Mouse (Mus musculus) limb, embryonic 13.5 days (tissue): ENCODE data around the gene Sympk. TPM values are rescaled to one million over a fixed set of nuclear protein-coding genes. Genes with fewer than 3 reads are reported as not detected.

Experiments
- ATAC-seq: fragments of 200-750 bp; cut with Nextera tagmentation; 2 replicates; pipeline ENCODE4 v1.8.0; 2017; ENCODE audit warnings: low read depth, moderate number of reproducible peaks, moderate TSS enrichment; ENCODE audit not compliant: low FRiP score
- H3K27ac ChIP-seq: fragments of 300-500 bp; sonication (generic); 2 replicates; pipeline ENCODE4 v1.5.1; 2015; ENCODE audit warnings: inconsistent platforms, mild to moderate bottlenecking, moderate library complexity
- H3K27me3 ChIP-seq: fragments of 300-500 bp; sonication (generic); 2 replicates; pipeline ENCODE4 v1.6.1; 2015; ENCODE audit warnings: mild to moderate bottlenecking, inconsistent platforms
- H3K36me3 ChIP-seq: fragments of 300-500 bp; sonication (generic); 2 replicates; pipeline ENCODE4 v1.6.1; 2015; ENCODE audit warnings: inconsistent platforms, mild to moderate bottlenecking, moderate library complexity
- H3K4me1 ChIP-seq: fragments of 300-500 bp; sonication (generic); 2 replicates; pipeline ENCODE4 v1.6.1; 2015; ENCODE audit warnings: inconsistent platforms
- H3K4me2 ChIP-seq: fragments of 300-500 bp; sonication (generic); replicated peaks from 2 replicates; pipeline ENCODE4 v1.6.1; 2015; ENCODE audit warnings: inconsistent platforms, mild to moderate bottlenecking, moderate library complexity
- H3K4me3 ChIP-seq: fragments of 300-500 bp; sonication (generic); 2 replicates; pipeline ENCODE4 v1.5.1; 2015; ENCODE audit warnings: moderate library complexity, mild to moderate bottlenecking, inconsistent platforms
- H3K9ac ChIP-seq: fragments of 300-500 bp; sonication (generic); 2 replicates; pipeline ENCODE4 v1.6.1; 2015; ENCODE audit warnings: mild to moderate bottlenecking, inconsistent platforms
- H3K9me3 ChIP-seq: fragments of 300-500 bp; sonication (generic); 2 replicates; pipeline ENCODE4 v1.6.1; 2016; ENCODE audit warnings: inconsistent platforms
- WGBS: fragments of 180-500 bp; shearing (Covaris S2); methylation state at CpG from one replicate; pipeline ENCODE4 v1.1.7; 2015; 5-methylcytosine and 5-hydroxymethylcytosine counted together
- microRNA-seq: library from miRNA; unstranded; fragments of <30 nt; microRNA quantifications from one replicate; pipeline ENCODE4, GENCODE M21; 2016
- polyA plus RNA-seq: library from polyadenylated mRNA; unstranded; fragments of >200 nt; fragmentation: Nextera tagmentation; extraction: Ambion mirVana; gene quantifications from 2 replicates; pipeline ENCODE4 v1.2.1, GENCODE M21; 2015

The Sympk gene
- polyA plus RNA-seq, 1 experiment from 2014 or later = 37.8 TPM

DNA sequence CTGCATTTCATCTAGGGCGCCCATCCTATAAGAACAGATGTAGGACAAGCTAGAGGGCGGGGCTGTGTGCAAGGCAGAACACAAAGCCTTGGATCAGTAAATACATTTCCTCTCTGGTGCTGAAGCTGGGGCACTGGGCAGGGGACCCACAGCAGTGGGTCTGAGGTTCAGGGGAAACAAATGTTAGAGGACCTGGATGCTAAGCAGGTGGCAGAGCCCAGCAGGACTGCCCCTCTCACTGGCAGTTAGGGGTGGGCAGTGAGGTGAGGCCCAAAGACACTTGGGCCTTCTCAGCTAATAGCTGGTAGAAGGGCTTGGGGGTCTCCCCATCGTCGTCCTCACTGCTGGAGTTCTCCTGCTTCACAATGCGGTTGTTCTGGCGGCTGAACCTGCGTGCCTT lies 74.6 kb downstream of the Sympk start:
- Histone ChIP-seq H3K4me3 (no peak overlapping the region), H3K36me3 (peaks cover 33% of the 10 kb centered on the region), H3K4me1 (peaks cover 30% of the 10 kb centered on the region), H3K27me3 (no peaks in the 10 kb centered on the region), H3K4me2 (no peak overlapping the region), H3K9ac (no peak overlapping the region), H3K9me3 (peaks cover 12% of the 10 kb centered on the region), H3K27ac (no peak overlapping the region)
- 64% methylated on average over 7 of the region's 7 CpGs for WGBS
- no peak for ATAC-seq

DNA sequence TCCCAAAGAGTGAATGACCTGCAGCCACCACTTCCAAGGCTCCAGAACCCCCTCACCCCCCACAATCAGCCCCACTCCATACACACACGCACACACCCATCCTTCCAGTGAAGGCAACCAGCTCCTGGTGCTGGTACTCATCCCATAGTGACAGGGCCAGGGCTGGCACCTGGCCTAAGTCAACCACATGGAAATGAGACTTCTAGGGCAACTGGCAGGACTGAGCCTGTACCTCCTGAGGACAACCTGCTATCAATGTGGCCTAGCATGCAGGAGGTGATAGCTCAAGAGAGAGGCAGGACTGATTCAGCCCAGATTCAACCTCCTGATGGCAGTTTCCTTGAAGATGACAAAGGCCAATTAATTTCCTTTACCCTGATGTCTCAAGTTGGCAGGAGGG lies 76.1 kb downstream of the Sympk start:
- Histone ChIP-seq H3K4me2 (no peak overlapping the region), H3K27me3 (no peaks in the 10 kb centered on the region), H3K27ac (no peak overlapping the region), H3K4me1 (peaks cover 30% of the 10 kb centered on the region), H3K36me3 (peaks cover 33% of the 10 kb centered on the region), H3K4me3 (no peak overlapping the region), H3K9me3 (peaks cover 12% of the 10 kb centered on the region), H3K9ac (no peak overlapping the region)
- WGBS = 67% methylated on average over 1 of the region's 1 CpGs
- no peak for ATAC-seq

DNA sequence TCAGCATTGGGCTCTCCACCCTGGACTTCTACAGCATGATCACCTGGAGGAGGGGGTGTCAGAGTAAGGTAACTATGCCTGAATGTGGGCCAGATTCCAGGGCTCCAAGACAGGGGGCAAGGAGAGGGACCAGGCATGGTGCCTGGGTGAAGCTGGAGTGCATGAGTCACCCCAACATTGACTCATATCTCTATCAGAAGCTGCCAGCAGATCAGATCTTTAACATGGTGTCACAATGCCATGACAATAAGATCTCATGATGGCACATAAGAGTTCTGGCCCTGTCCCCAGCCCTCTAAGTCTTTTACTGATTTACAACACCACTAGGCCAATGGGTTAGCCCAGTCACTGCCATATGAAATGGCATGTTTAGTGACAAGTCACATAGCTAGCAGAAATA lies 79.6 kb downstream of the Sympk start:
- H3K4me1 ChIP-seq = peaks cover 1% of the 10 kb centered on the region; the same call in 1 of the 2 replicates
- H3K27ac ChIP-seq = no peak overlapping the region
- no peaks in the 10 kb centered on the region for H3K27me3 ChIP-seq
- no peak overlapping the region for H3K4me2 ChIP-seq
- no peak overlapping the region for H3K4me3 ChIP-seq
- H3K36me3 ChIP-seq = peaks cover 9% of the 10 kb centered on the region
- no peak for ATAC-seq
- H3K9me3 ChIP-seq = peaks cover 12% of the 10 kb centered on the region
- H3K9ac ChIP-seq = no peak overlapping the region

Small RNAs within 50 kb of the gene (microRNA-seq; reads per million reads assigned to microRNA genes)
- gene Mir3100 = 0.52 reads per million

Other genes starting within 250 kb of the Sympk start
- not detected in 2 replicates for gene Psg19, start 225.9 kb upstream of the Sympk start, polyA plus RNA-seq
- gene Psg17, start 202.8 kb upstream of the Sympk start, polyA plus RNA-seq = 0.09 TPM in 1 of 2 replicates, not detected in the other
- 0.17 and 0.23 TPM in 2 replicates for gene Mill2, start 184.4 kb upstream of the Sympk start, polyA plus RNA-seq
- 0.74 and 1.0 TPM in 2 replicates for gene Pglyrp1, start 153.0 kb upstream of the Sympk start, polyA plus RNA-seq
- 32.8 and 34.6 TPM in 2 replicates for gene Ccdc61, start 114.0 kb upstream of the Sympk start, polyA plus RNA-seq
- 0.33 and 0.41 TPM in 2 replicates for gene Nova2, start 98.5 kb upstream of the Sympk start, polyA plus RNA-seq
- gene Nanos2, start 37.0 kb upstream of the Sympk start, polyA plus RNA-seq = not detected in 2 replicates
- gene Mypop, start 33.1 kb upstream of the Sympk start, polyA plus RNA-seq = 5.2 and 6.3 TPM in 2 replicates
- gene Irf2bp1, start 20.3 kb upstream of the Sympk start, polyA plus RNA-seq = 26.3 and 26.9 TPM in 2 replicates
- 3.5 and 4.1 TPM in 2 replicates for gene Foxa3, start 839 bp upstream of the Sympk start, polyA plus RNA-seq
- gene Rsph6a, start 30.3 kb downstream of the Sympk start, polyA plus RNA-seq = not detected in 2 replicates
- 16.8 and 17.4 TPM in 2 replicates for gene Dmwd, start 51.9 kb downstream of the Sympk start, polyA plus RNA-seq
- gene Dmpk, start 59.5 kb downstream of the Sympk start, polyA plus RNA-seq = 22.6 and 23.1 TPM in 2 replicates
- gene Six5, start 70.2 kb downstream of the Sympk start, polyA plus RNA-seq = 13.4 and 13.9 TPM in 2 replicates
- gene Gm4969, start 94.0 kb downstream of the Sympk start, polyA plus RNA-seq = 4.2 and 4.3 TPM in 2 replicates
- gene Fbxo46, start 95.5 kb downstream of the Sympk start, polyA plus RNA-seq = 16.8 and 19.1 TPM in 2 replicates
- gene Qpctl, start 124.9 kb downstream of the Sympk start, polyA plus RNA-seq = 17.1 and 18.1 TPM in 2 replicates
- gene Snrpd2, start 125.3 kb downstream of the Sympk start, polyA plus RNA-seq = 146 and 149 TPM in 2 replicates
- 0.29 and 0.41 TPM in 2 replicates for gene Gipr, start 141.8 kb downstream of the Sympk start, polyA plus RNA-seq
- 5.2 and 5.5 TPM in 2 replicates for gene Eml2, start 152.0 kb downstream of the Sympk start, polyA plus RNA-seq
- gene Gpr4, start 188.2 kb downstream of the Sympk start, polyA plus RNA-seq = 4.6 and 6.2 TPM in 2 replicates
- gene Opa3, start 204.0 kb downstream of the Sympk start, polyA plus RNA-seq = 35.2 and 35.7 TPM in 2 replicates
- gene Vasp, start 247.4 kb downstream of the Sympk start, polyA plus RNA-seq = 68.9 and 69.0 TPM in 2 replicates